Mouse (Mus musculus) liver, embryonic 11.5 days (tissue): Measurements from ENCODE around the gene Mapk8. TPM values are rescaled to one million over a fixed set of nuclear protein-coding genes. Genes with fewer than 3 reads are reported as not detected.

Experiments
- ATAC-seq: fragments of 200-750 bp; cut with Nextera tagmentation; replicated peaks from 2 replicates; pipeline ENCODE4 v1.8.0; 2017; ENCODE audit warnings: moderate number of reproducible peaks, mild to moderate bottlenecking, moderate TSS enrichment, moderate library complexity; ENCODE audit not compliant: low FRiP score
- DNase-seq: peaks from one replicate; pipeline ENCODE4 v3.0.0-alpha.2; 2017; ENCODE audit warnings: low spot score
- H3K27ac ChIP-seq: fragments of 300-500 bp; sonication (generic); 2 replicates; pipeline ENCODE4 v1.5.1; 2014; ENCODE audit warnings: mild to moderate bottlenecking, low read depth, low read length, control low read depth
- H3K27me3 ChIP-seq: fragments of 300-500 bp; sonication (generic); replicated peaks from 2 replicates; pipeline ENCODE4 v1.6.1; 2014; ENCODE audit warnings: low read length, mixed read lengths; ENCODE audit not compliant: control insufficient read depth, insufficient read depth
- H3K36me3 ChIP-seq: fragments of 300-500 bp; sonication (generic); 2 replicates; pipeline ENCODE4 v1.6.1; 2014; ENCODE audit warnings: mild to moderate bottlenecking, low read length, moderate library complexity, mixed read lengths; ENCODE audit not compliant: control insufficient read depth, insufficient read depth
- H3K4me1 ChIP-seq: fragments of 300-500 bp; sonication (generic); replicated peaks from 2 replicates; pipeline ENCODE4 v1.6.1; 2014; ENCODE audit warnings: low read length, mixed read lengths; ENCODE audit not compliant: control insufficient read depth, insufficient read depth
- H3K4me2 ChIP-seq: fragments of 300-500 bp; sonication (generic); 2 replicates; pipeline ENCODE4 v1.6.1; 2014; ENCODE audit warnings: mild to moderate bottlenecking, control low read depth, moderate library complexity
- H3K4me3 ChIP-seq: fragments of 300-500 bp; sonication (generic); 2 replicates; pipeline ENCODE4 v1.5.1; 2014; ENCODE audit warnings: low read depth, low read length, control low read depth
- H3K9ac ChIP-seq: fragments of 300-500 bp; sonication (generic); 2 replicates; pipeline ENCODE4 v1.6.1; 2014; ENCODE audit warnings: low read depth, low read length, control low read depth
- H3K9me3 ChIP-seq: fragments of 300-500 bp; sonication (generic); 2 replicates; pipeline ENCODE4 v1.6.1; 2016; ENCODE audit warnings: low read length, inconsistent platforms, mixed read lengths; ENCODE audit not compliant: control insufficient read depth
- WGBS: fragments of 180-500 bp; shearing (Covaris S2); extraction: QIAGEN DNeasy Blood & Tissue Kit; methylation state at CpG from one replicate; pipeline ENCODE4 v1.1.7; 2014; 5-methylcytosine and 5-hydroxymethylcytosine counted together
- polyA plus RNA-seq: library from polyadenylated mRNA; unstranded; fragments of >200 nt; fragmentation: Nextera tagmentation; extraction: Ambion mirVana; gene quantifications from 2 replicates; pipeline ENCODE4 v1.2.1, GENCODE M21; 2014

The Mapk8 gene
- polyA plus RNA-seq, 1 experiment from 2014 or later = 10.5 TPM

GRCm38 (mm10) chr14:33351984-33352722 lies 94.8 kb downstream of the Mapk8 start:
- ATAC-seq = no peak
- H3K4me3 ChIP-seq = no peak overlapping the region
- 64% methylated on average over 6 of the region's 6 CpGs for WGBS
- H3K4me1 ChIP-seq = no peaks in the 10 kb centered on the region
- peaks cover 38% of the 10 kb centered on the region for H3K27me3 ChIP-seq
- H3K9ac ChIP-seq = no peak overlapping the region
- H3K9me3 ChIP-seq = no peaks in the 10 kb centered on the region
- H3K27ac ChIP-seq = no peak overlapping the region
- H3K4me2 ChIP-seq = no peak overlapping the region
- no peak for DNase-seq
- H3K36me3 ChIP-seq = no peaks in the 10 kb centered on the region

- DNase-seq (peak; percentile 41), ATAC-seq (no peak)
- H3K9me3 ChIP-seq = no peaks in the 10 kb centered on the region
- 1% methylated on average over 32 of the region's 42 CpGs for WGBS
- H3K4me2 ChIP-seq = peak overlapping the region; percentile 69
- H3K27ac ChIP-seq = no peak overlapping the region
- H3K9ac ChIP-seq = no peak overlapping the region
- peaks cover under 1% of the 10 kb centered on the region; the same call in 1 of the 2 replicates for H3K4me1 ChIP-seq
- no peaks in the 10 kb centered on the region for H3K36me3 ChIP-seq
- peaks cover 38% of the 10 kb centered on the region for H3K27me3 ChIP-seq
- peak overlapping the region; percentile 42 for H3K4me3 ChIP-seq
These were observed 95.9 kb downstream of the Mapk8 start for GRCm38 (mm10) chr14:33351019-33351418.

- DNase-seq (no peak), ATAC-seq (no peak)
- no peaks in the 10 kb centered on the region for H3K9me3 ChIP-seq
- no peak overlapping the region for H3K9ac ChIP-seq
- no peak overlapping the region for H3K27ac ChIP-seq
- no peaks in the 10 kb centered on the region for H3K36me3 ChIP-seq
- H3K4me3 ChIP-seq = no peak overlapping the region
- peaks cover 3% of the 10 kb centered on the region; the same call in 1 of the 2 replicates for H3K4me1 ChIP-seq
- H3K4me2 ChIP-seq = no peak overlapping the region
- peaks cover 38% of the 10 kb centered on the region for H3K27me3 ChIP-seq
- WGBS = 58% methylated on average over 1 of the region's 1 CpGs
These were observed 98.8 kb downstream of the Mapk8 start for GRCm38 (mm10) chr14:33348146-33348545.

- H3K4me1 ChIP-seq = peaks cover 3% of the 10 kb centered on the region; the same call in 1 of the 2 replicates
- ATAC-seq = no peak
- H3K9me3 ChIP-seq = no peaks in the 10 kb centered on the region
- no peak for DNase-seq
- no peaks in the 10 kb centered on the region for H3K36me3 ChIP-seq
- no peak overlapping the region for H3K4me2 ChIP-seq
- WGBS = 62% methylated on average over 4 of the region's 4 CpGs
- H3K4me3 ChIP-seq = no peak overlapping the region
- H3K27me3 ChIP-seq = peaks cover 38% of the 10 kb centered on the region
- no peak overlapping the region for H3K27ac ChIP-seq
- H3K9ac ChIP-seq = no peak overlapping the region
These were observed 99.2 kb downstream of the Mapk8 start for GRCm38 (mm10) chr14:33347738-33348137.

- H3K27ac ChIP-seq = no peak overlapping the region
- H3K4me3 ChIP-seq = no peak overlapping the region
- 61% methylated on average over 6 of the region's 6 CpGs for WGBS
- H3K9ac ChIP-seq = no peak overlapping the region
- H3K36me3 ChIP-seq = no peaks in the 10 kb centered on the region
- peaks cover 27% of the 10 kb centered on the region for H3K27me3 ChIP-seq
- no peak overlapping the region for H3K4me2 ChIP-seq
- no peaks in the 10 kb centered on the region for H3K9me3 ChIP-seq
- peaks cover 3% of the 10 kb centered on the region; the same call in 1 of the 2 replicates for H3K4me1 ChIP-seq
- DNase-seq (no peak), ATAC-seq (no peak)
These were observed 100.4 kb downstream of the Mapk8 start for GRCm38 (mm10) chr14:33346546-33346945.

GRCm38 (mm10) chr14:33343131-33343725 lies 103.7 kb downstream of the Mapk8 start:
- 82% methylated on average over 14 of the region's 14 CpGs for WGBS
- no peak overlapping the region for H3K4me3 ChIP-seq
- H3K4me2 ChIP-seq = no peak overlapping the region

GRCm38 (mm10) chr14:33338684-33339083 lies 108.3 kb downstream of the Mapk8 start:
- Histone ChIP-seq H3K9me3 (no peaks in the 10 kb centered on the region), H3K4me3 (no peak overlapping the region), H3K4me1 (no peaks in the 10 kb centered on the region), H3K27ac (no peak overlapping the region), H3K9ac (no peak overlapping the region), H3K27me3 (no peaks in the 10 kb centered on the region), H3K36me3 (no peaks in the 10 kb centered on the region), H3K4me2 (no peak overlapping the region)
- no peak for ATAC-seq
- DNase-seq = no peak
- WGBS = 69% methylated on average over 5 of the region's 5 CpGs

More at GRCm38 (mm10) chr14:33343131-33343725, 103.7 kb downstream of the Mapk8 start:
- no peaks in the 10 kb centered on the region for H3K9me3 ChIP-seq
- H3K36me3 ChIP-seq = no peaks in the 10 kb centered on the region
- no peaks in the 10 kb centered on the region for H3K27me3 ChIP-seq
- ATAC-seq = no peak
- H3K9ac ChIP-seq = no peak overlapping the region
- H3K27ac ChIP-seq = no peak overlapping the region
- peaks cover 3% of the 10 kb centered on the region; the same call in 1 of the 2 replicates for H3K4me1 ChIP-seq
- no peak for DNase-seq

GRCm38 (mm10) chr14:33335733-33336132 lies 111.2 kb downstream of the Mapk8 start:
- Histone ChIP-seq H3K4me3 (no peak overlapping the region), H3K27me3 (no peaks in the 10 kb centered on the region), H3K9me3 (no peaks in the 10 kb centered on the region), H3K4me1 (no peaks in the 10 kb centered on the region; the same call in 1 of the 2 replicates), H3K4me2 (no peak overlapping the region), H3K27ac (no peak overlapping the region), H3K9ac (no peak overlapping the region), H3K36me3 (no peaks in the 10 kb centered on the region)
- no peak for DNase-seq
- ATAC-seq = no peak
- whole genome bisulfite sequencing = 65% methylated on average over 6 of the region's 6 CpGs

- Histone ChIP-seq H3K4me2 (no peak overlapping the region), H3K36me3 (no peaks in the 10 kb centered on the region), H3K9ac (no peak overlapping the region), H3K27ac (no peak overlapping the region), H3K4me1 (no peaks in the 10 kb centered on the region; the same call in 1 of the 2 replicates), H3K9me3 (no peaks in the 10 kb centered on the region), H3K4me3 (no peak overlapping the region), H3K27me3 (no peaks in the 10 kb centered on the region)
- no peak for DNase-seq
- WGBS = 56% methylated on average over 4 of the region's 4 CpGs
- no peak for ATAC-seq
These were observed 112.6 kb downstream of the Mapk8 start for GRCm38 (mm10) chr14:33334402-33334801.
